Mouse (Mus musculus) cerebellum, postnatal 36 days (tissue): ENCODE measurements around the gene Otof.

Experiments used
- DNase-seq, 2 experiments: peaks; one replicate each; pipeline ENCODE4 v3.0.0; 2021 to 2022; ENCODE audit warnings: mixed read lengths in 2 of 2

Otof gene

DNA sequence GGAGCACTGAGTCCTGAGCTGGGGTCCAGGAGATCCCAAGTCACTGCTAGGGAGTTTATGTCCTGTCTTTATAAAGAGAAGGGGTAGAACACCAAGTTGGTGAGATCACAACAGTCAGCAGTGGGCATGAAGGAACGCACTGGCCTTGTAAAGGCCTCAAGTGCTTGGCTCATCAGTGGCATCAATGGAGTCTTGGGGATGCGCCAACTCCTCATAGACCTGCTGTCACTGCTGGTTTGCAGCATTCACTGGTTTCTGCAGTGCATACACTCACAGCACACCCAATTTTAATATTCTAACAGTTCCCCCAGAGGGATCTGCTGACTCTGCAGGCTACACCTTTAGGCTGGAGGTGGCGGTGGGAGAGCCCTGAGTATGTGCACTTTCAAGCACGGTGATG lies 38.6 kb downstream of the Otof start:
- DNase-seq, result peak in 1 of 2 experiments; percentile 15

- no peak for DNase-seq
Observed at GRCm38 (mm10) chr5:30416665-30417064, 45.1 kb downstream of the Otof start.

DNA sequence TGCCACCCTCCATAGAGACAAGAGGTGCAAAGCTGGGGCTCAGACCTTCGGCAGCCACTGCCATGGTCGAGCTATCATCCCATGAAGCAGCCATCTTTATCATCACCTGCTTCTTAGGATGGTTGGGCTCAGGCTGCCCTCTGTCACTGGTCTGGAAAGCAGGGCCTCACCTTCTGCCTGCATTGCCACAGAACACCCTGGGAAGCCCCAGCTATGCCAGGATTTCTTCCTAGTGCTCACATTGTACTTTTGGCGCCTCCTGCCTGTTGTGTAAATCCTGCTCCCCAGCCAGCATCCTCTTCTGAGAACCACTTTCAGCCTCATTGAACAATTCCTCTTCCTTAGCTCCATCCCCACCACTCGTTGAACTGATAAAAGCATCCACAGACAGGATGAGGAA lies 45.9 kb downstream of the Otof start:
- peak; percentile 53 to 61 for DNase-seq

GRCm38 (mm10) chr5:30415381-30415780 lies 46.4 kb downstream of the Otof start:
- no peak for DNase-seq

GRCm38 (mm10) chr5:30411524-30411923 lies 50.2 kb downstream of the Otof start:
- DNase-seq, result no peak

- DNase-seq, result no peak
Observed at GRCm38 (mm10) chr5:30406876-30407275, 54.9 kb downstream of the Otof start.

- no peak for DNase-seq
Observed at GRCm38 (mm10) chr5:30401165-30401564, 60.6 kb downstream of the Otof start.

GRCm38 (mm10) chr5:30400521-30400920 lies 61.2 kb downstream of the Otof start:
- peak; percentile 19 to 31 for DNase-seq

- DNase-seq, result peak; percentile 72 to 75
Observed at GRCm38 (mm10) chr5:30391473-30391872, 70.3 kb downstream of the Otof start.

DNA sequence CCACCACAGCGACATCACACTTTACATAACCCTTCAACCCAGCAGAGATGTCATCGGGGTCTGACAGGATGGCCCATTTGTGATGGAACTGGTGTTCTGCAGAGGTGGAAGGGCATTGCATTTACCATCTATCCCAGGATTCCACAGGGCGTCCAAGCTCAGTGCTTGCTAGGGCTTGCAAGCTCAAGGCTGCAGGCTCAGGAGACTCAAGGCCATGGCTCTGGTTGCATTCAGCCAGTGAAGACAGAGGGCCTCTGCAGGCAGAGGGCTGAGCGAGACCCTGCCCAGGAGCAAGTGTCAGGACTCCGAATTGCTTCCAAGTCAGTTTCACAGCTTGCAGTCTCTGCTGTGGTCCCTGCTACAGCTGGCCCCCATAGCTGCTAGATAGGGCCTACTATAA lies 71.9 kb downstream of the Otof start:
- DNase-seq, result no peak

- DNase-seq, result no peak
Observed at GRCm38 (mm10) chr5:30387726-30388125, 74.0 kb downstream of the Otof start.

- DNase-seq, result no peak
Observed at GRCm38 (mm10) chr5:30382876-30383275, 78.9 kb downstream of the Otof start.

GRCm38 (mm10) chr5:30369426-30369825 lies 92.3 kb downstream of the Otof start:
- no peak for DNase-seq

GRCm38 (mm10) chr5:30367405-30367804 lies 94.3 kb downstream of the Otof start:
- no peak for DNase-seq

DNA sequence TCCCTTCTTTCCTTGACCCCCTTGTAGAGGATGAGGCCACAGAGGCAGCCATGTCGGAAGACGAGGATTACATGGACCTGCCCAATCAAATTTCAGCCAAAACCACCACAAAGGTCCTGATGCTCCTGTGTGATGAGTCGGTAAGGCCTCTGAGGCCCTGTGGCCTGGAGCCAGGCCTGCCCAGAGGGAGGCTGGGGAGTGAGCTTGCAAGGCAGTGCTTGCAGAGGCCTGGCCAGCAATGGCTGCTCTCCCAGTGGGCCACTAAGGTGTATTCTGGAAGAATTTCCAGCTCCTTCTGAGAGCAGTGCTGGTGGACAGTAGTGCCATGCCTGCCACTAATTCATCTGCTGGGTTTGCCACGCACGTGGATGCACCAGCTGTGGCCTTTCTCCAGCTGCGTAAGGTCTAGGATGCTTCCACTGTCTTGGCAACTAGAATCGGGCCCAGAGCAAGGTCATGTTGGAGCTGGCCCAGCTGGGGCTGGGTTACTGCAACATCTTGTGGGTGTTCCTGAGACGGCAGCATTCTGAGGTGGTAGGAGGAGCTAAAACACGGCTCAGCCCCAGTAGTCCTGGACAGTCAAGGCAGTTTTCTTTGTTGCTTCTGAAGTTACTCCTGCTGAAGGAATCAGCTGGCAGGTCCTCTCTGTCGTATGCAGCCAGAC lies 103.2 kb downstream of the Otof start:
- DNase-seq, result no peak

GRCm38 (mm10) chr5:30356647-30357046 lies 105.1 kb downstream of the Otof start:
- DNase-seq, result no peak

- no peak for DNase-seq
Observed at GRCm38 (mm10) chr5:30355559-30356159, 106.1 kb downstream of the Otof start.

DNA sequence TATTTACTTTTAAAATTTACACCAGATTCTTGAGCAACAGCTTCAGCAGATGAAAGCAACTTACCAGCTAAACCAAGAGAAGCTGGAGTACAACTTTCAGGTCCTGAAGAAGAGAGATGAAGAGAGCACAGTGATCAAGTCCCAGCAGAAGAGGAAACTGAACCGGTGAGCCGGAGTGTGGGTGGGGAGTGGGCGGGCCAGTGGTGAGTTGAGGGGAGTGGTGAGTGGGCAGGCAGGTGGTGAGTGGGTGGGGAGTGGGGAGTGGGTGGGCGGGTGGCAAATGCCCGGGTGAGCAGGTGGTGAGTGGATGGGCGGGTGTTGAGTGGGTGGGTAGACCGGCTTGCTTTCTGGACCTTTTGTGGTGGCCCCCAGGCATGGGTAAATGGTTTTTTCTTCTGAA lies 106.6 kb downstream of the Otof start:
- DNase-seq, result no peak

- no peak for DNase-seq
Observed at GRCm38 (mm10) chr5:30353605-30354004, 108.1 kb downstream of the Otof start.

GRCm38 (mm10) chr5:30343886-30344285 lies 117.8 kb downstream of the Otof start:
- DNase-seq, result no peak

- peak; percentile 76 to 82 for DNase-seq
Observed at GRCm38 (mm10) chr5:30343107-30343506, 118.6 kb downstream of the Otof start.

DNA sequence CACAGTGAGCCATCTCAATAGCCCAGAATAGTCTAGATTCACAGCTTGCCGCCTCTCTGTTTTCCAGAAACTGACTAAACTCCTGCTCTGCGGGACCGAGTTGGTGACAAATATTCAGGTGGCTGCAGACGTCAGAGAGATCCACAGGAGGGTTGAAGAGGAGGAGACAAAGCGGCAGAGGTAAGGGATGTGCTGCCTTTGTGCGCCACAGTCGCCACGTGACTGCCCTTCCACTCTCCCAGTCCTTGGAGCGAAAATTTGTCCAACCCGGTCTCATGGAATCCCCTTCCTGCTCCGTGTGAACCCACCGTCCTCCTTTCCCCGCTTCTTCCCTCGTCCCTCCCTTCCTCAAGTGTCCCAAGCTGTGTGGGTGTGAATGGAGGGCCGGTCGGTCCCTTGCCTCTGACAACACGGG lies 119.1 kb downstream of the Otof start:
- peak; percentile 24 to 45 for DNase-seq

- DNase-seq, result peak in 1 of 2 experiments; percentile 16
Observed at GRCm38 (mm10) chr5:30341601-30342365, 119.9 kb downstream of the Otof start.

DNA sequence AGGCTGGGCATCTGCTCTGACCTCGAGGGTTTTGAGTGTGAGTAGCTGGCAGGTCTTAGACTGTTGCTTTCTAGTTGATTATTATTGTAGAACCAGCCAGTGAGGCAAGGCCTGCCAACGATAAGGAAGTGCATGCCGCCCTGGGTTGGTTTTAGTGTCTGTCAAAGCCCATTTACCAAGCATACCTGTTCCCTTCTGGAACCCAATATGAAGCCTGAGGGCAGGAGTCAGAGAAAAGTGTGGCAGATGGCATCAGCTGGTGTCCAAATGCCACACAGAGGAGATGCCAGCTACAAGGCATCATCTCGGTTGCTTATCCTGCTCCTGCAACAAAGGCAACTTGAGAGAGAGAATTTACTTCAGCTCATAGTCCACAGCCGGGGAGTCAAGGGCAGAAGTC lies 120.9 kb downstream of the Otof start:
- DNase-seq, result peak; percentile 76 to 79
